Mouse (Mus musculus) R1 (cell line): ENCODE measurements around the gene Camk1d.

ENCODE experiments used
- DNase-seq: peaks from one replicate; pipeline ENCODE4 v3.0.0-alpha.2; 2018; ENCODE audit warnings: low read depth, low spot score

Camk1d gene

DNA sequence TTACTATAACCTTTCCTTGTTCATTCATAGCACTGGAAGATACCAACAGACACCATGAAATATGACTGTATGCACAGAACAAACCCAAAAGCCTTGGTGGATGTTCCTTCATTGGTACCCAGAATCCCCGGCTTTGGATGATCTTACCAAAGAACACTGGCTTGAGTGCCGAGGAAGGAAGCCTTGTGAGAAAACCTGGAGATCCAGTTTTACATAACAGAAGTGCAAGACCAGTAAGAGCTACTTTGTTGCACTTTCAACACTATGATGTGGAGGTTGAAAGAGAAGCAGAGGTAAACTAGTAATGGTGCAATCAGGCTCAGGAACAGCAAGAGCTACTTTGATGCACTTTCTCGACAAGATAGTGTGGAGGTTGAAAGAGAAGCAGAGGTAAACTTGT lies 234.4 kb downstream of the Camk1d start:
- DNase-seq = no peak

DNA sequence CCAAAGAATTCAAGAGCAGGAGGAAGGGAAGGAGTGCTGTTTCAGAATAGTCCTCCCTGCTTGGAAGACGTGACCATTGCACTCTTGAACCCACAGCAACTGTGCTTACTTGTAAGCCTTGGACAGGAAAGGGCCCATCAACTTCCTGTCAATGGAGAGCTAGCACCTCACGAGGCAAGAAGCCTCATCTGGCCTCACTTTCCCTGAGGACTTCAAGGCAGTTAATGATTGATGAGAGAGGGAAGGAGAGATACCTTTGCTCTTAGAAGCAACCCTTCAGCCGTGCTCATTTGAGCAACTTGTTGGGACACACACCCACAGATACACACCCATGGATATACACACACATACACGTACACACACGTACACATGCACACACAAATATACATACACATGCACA lies 235.6 kb downstream of the Camk1d start:
- DNase-seq = no peak

DNA sequence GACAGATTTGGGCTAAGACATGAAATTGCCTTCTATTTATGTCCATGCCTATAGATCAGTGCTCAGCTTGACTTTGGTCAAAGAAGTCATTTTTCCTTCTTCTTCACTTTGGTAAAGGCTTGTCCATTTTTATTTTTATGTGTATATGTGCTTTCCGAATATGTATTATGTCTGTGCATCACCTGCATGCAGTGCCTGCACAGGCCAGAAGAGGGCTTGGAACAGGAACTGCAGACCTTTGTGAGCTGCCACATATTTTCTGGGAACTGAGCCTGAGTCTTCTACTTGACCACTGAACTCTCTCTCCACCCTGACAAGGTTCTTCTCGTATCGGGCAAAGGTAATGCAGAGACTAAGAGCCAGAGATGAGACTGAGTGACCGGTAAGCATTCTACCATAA lies 236.1 kb downstream of the Camk1d start:
- DNase-seq = peak; percentile 35

DNA sequence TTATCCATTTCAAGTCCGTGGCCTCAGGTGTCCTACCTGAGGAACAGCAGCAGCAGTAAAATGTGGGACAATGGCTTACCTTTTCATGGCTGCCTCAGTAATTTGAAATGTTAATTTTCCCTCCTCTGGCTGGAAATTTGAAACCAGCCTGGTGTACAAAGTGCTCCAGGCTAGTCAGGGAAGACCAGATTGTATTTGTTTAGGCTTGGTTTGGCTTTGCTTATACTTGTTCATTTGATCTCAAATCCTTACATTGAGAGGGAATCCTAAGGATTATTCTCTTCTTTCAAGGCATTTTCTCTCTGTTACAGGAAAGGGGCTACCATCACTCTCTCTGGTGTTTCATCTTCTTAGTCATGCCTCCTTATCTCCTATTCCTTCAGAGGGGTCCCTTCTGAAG lies 236.8 kb downstream of the Camk1d start:
- DNase-seq = no peak

DNA sequence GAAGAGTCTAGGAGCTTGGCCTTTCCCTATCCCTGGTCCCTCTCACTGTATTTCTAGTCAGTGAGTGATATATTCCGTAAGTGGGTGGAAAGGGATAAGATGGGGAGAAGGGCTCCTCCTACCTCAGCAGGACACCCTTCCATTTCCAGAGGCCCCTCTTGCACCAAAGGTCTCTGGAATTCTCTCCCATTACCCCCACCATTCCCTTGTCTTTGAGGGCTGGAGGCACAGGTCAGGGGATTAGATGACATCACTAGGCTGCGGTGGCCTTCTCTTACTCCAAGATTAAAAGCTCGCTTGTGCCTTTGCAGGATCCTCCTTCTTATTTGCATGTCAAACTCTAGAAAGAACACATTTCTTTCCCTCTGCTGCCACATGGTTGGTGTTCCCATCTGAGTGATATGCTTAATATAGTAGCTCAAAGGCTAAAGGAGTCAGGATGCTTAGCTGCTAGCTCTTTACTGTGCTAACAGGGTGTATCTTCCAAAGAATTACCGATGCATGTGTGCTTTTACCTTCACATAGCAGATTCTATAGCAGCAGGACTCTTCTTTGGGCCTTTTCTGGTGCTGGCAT lies 244.9 kb downstream of the Camk1d start:
- DNase-seq = no peak

DNA sequence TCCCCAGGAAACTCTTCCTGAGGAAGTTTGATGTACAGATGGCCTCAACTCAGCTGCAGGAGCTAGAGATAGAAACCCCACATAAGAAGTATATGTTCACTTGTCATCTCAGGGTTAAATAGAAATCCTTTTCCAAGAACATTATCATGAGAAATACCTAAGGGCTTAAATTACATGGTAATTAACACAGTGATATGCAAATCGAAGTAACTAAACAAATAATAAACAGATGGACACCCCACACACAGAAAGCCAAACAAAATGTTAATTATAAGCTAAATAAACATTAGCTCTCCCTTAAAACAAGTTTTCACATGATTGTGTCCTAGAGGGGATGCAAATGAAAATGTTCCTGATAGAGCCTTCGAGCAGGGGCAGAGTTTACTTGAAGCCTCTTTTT lies 246.8 kb downstream of the Camk1d start:
- no peak for DNase-seq

DNA sequence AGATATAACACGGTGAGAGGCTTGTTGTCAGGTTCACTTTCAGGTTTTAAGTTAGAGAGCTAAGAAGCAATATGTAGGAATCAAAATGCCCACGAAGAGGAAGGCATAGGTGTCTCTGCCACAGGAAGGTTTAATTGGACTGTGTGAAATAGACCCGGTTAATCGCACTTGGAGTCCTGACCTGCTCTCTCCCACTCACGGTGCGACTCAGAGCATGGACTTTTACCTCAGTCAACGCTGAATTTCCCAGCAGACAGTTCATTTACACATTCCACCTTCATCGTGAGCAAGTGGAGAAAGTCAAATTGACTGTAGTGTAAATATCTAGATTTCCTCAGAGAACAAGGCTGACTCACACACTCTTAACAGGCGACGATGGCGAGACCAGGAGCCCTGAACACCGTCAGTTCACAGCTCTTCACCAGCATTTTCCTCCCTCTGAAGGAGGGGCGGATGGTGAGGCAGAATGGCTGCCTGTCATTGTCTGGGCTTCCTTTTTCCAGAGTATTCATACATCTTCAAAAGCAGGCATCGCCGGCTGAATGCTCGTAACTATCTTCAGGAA lies 255.6 kb downstream of the Camk1d start:
- no peak for DNase-seq

DNA sequence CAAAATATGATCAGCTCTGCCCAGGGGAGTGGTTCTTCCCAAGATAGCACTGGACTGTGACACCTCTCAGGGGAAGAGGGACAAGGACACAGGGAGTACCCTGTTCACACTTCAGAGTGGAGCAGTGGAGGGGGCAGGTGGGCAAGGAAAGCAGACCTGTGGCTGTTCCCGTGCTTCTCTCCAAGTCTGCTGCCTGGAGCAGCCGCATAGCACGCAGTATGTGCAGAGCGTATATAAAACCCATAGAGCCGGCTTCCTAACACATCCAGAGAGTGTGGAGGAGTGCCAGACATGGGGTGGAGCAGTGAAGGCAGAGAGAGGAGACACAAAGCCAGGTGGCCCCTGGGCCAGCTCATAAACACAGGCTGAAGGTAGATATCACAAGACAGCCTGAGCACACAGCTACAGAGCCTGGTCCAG lies 256.2 kb downstream of the Camk1d start:
- DNase-seq = no peak

DNA sequence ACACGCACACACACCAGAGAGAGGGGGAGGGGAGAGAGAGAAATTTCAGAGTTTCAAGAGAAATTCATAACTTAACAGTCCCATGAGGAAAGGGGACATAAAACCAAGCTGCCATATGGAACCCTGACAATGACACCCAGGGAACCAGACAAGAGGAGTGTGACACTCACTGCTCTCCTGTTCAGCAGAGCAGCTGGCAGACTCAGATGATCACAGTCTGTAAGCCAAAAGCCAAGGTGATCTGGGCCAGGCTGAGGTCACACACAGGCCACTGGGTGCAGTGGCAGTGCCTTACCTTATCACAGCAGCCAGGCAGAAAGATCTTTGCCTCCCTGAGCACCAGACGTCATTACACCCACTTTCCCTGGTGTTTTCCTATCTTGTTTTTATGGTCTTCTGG lies 258.2 kb downstream of the Camk1d start:
- no peak for DNase-seq

DNA sequence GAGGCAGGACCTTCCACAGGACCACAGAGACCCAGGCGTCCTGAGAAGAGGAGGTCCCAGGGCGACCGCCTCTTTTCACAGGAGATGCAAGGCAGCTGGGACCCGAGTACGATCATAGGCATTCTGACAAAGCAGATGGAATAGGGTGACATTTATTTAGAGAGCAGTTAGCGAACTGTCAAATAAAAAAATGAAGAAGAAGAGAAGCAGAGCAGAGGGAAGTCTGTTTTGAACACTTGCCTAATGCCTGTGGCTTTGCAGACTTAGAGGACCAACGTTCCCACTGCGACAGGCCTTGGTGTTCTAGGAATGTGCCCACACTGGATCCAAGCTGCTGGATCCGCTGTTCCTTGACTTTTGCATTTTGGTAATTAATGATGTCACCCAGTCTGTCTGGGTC lies 259.5 kb downstream of the Camk1d start:
- no peak for DNase-seq

DNA sequence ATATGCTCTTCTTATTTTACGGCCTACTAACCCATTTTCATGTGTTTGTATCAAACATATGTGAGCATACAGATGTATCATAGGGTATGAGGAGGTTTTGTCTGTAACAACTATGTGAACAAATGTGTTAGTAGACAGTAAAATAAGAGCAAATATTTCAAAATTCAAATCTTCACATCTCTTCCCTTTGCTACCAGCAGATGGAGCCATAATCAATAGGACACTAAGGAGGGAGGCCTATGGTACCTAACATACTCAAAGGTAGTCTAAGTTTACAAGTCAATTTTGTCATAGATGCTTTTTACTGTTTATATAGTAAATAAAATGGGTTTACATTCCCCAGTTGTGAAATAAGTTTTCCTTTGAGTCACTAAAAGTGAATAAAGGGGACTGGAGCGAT lies 262.7 kb downstream of the Camk1d start:
- peak; percentile 33 for DNase-seq

DNA sequence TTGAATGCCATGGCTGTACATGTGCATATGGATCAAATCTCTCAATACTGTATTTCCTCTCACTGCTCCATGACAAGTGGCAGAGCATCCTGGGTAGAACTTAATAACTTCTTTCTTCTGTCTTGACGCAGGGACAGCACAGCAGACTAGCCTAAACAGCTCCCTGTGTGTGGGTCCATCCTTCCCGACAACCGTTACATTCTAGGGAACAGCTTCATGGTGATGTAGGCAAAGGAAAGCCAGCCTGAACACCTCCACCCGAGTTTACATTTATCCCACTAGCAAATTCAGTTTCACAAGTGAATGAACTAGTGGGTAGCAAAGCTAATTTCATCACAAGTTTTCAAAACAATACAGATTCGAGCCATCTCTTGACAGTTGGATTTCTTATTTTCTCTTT lies 269.0 kb downstream of the Camk1d start:
- DNase-seq = no peak

DNA sequence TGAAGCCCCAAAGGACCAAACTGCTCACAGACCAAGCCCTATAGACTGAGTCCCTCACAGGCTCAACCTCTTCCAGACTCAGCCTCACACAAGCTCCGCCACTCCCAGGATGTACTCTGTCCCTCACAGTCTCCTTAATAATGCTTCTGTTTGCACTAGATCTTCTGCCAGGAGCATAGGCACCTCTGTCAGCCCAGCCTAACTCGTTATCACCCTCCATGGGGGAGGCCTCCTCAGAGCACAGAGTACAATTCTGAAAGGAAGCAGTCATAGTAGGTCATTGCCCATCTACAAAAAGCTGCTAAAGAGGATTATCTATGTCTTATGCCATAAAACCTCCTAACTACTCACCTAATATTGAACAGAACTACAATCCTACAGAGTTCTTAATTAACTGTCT lies 276.6 kb downstream of the Camk1d start:
- DNase-seq = no peak

DNA sequence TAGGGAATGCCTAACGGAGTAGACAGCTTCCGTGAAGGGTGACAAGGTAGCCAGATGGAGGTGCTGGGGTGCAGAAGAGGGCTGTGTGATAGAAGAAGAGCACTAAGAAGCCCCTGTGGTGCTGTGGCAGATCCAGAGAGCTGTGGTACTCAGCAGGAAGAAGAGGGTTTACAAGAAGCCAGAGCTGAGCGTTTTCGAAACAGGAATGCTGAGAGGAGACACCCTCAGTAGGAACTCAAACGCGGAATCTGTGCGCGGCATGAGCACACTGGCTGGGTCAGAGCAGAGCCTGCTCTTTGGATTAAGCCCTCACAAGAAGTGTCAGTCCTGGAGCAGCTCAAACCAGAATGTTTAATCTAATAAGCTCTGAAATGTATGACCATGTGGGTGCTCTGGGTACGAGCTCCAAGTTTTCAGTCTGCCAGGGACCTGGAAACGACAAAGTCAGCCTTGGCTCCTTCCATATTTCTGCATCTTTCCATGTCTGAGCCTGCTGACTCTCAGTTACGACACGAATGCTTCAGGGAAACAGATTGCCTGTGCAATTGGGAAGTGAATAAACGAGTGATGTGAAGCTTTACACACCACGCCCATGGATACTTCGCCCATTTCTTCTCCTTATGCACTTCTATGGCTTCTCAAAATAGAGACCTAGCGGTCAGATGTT lies 278.6 kb downstream of the Camk1d start:
- DNase-seq = peak; percentile 16

DNA sequence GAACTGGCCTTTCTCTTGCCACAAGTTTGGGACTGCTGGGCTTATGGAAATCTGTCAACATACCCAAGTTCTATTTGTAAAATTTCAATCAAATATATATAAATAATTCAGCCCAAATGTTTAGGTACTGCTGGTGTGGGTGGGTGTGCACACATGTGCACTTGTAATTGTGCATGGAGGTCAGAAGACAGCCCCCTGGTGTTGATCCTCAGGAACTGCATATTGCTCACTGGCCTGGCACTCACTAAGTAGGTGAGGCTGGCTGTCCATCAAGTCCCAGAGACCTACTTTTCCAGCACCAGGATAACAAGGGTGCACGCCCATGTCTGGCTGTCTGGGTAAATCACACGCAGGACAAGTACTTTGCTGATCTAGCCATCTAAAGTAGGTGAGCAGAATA lies 283.0 kb downstream of the Camk1d start:
- DNase-seq = peak; percentile 80

DNA sequence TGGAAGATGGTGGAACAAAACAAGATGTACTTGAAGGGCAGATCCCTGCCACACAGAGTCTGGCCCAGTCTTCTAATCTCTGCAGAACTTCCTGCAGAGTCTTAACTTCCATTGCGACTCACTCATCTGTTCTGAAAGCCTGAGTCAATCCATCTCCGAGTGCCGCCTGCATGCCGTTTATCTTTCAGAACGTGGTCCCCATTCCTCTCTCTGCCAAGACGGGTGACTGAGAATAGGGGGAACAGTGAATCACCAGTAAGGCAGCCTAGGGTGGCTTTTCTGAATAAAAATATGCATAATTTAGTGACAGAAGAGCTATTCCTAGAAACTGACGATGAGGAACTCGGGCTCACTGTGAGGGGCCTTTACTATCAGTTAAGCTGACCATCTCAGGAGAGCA lies 284.4 kb downstream of the Camk1d start:
- DNase-seq = no peak

DNA sequence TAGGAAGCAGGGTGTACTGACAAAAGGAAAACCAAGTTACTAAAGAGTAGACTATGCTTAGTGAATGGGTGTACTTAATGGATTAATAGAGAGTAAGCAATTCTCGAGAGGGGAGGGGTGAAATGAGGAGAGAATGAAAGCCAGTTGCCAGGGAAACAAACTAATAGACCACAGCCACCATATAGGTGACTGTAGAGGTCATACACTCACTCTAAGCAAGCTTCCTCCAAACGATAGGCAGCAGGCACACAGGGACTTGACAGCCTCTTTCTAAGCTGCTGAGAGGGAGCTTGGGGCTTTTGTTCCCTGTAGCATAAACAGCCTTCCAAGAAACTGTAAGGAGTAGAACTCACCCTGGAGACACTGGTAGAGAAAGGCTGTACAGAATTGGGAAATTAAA lies 288.2 kb downstream of the Camk1d start:
- DNase-seq = peak; percentile 78

DNA sequence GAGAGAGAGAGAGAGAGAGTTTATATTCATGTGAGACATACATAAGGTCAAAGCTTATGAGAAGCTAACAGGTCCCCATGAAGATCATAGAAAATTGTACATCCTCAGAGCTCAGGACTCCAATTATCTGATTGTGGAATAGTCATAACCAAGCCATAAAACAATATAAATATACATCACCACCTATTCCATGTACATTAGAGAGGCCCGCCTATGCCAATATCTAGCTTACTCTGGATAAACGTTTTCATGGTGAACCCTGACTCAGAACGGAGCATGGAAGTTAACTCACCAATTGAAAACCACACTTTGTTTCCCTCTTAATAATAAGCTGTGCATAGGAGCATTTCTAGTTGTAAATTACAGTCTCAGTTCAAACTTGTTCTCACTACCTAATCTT lies 288.7 kb downstream of the Camk1d start:
- no peak for DNase-seq

DNA sequence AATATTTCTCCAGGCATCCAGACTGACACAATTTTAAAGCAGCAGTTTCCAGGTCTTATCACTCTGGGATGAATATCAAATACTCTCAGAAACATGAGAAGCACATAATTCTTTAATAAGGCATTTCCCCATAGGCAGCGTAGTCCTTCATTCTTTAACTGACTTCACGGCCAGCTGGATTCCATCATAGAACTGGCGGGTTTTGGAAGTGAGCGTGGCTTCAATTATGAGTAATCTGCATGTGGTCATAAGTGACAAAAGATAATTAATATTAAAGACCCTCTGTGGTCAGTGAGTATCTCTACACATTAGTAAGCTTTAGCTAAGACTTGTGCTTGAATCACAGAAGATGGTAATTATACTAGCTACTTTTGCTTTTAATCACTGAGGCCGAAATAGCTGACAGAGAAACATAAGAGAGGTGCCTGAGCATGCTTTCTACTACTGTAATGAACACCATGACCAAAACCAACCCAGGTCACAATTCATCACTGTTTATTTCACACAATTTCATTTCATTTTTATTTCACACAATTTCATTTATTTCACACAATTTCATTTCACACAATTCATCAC lies 293.6 kb downstream of the Camk1d start:
- no peak for DNase-seq

DNA sequence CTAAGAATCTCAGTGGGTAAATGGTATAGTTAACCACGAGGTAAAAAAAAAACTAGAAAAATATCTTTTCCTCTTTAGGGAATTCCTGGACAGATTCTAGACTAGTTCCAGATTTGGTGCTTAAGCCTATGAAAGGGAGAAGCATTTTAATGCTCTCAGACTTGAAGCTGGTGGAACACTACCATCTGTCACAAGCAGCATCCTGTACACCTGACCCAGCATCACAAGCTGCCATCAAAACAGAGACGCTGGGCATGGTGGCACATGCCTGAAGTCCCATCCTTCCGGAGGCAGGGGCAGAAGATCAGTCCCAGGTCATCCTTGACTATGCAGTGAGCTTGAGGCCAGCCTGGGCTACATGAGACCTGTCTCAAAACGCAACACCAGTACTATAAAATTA lies 295.5 kb downstream of the Camk1d start:
- DNase-seq = no peak

DNA sequence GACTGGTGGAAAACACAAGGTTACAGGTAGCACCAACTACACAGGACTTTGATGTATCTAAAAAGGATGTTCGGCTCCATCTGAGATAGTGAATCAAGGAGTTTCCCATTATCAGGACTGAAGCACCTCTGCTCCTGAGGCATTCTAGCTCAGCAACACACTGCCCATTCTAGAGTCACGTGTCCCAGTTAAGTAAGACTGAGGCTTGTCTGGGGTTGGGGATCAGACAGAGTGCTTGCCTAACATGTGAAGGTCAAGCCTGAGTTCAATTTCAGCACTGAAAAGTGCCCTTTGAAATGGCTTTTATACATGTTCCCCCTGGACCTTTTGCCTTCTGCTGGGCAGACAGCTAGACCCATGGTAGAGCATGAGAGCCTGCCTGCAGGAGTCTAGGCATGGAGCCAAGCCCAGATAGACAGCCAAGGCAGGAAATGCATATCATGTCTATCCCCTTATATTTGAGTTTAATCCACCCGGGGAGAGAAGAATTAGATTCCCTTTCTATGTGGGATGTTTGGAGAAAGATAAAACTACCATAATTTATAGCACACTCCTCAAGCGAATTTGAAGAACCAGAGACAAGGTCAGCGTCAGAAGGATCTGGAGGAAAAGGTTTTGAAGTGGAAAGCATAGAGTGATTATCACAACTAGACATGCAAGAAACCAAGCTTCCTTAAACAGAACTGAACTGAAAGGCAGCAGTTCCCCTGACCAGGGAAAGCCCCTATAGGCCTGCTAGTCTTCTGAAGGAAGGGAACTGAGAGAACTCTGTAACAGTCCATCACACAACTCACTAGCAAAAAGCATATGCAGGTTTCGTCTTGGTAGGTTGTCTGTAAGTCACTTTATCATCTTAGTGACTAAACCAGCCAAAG lies 296.9 kb downstream of the Camk1d start:
- no peak for DNase-seq

DNA sequence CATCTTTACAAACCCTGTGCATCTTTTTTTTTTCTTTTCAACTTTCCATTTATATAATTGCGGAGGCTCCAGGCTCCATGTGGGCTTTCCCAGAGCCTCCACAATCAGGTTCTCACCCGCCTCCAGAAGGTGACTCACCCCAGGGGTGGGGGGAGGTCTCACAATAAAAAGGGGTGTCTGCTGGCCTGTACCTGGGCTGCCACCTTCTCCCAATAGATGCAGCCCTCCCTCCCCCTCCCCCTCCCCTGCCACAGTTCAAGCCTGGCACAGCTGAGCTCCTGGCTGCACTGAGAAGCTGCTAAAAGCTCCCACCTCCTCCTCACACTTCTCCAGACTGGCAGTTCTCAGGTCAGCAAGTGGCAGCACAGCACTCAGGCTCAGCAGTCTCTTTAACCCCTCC lies 302.5 kb downstream of the Camk1d start:
- no peak for DNase-seq
